Mouse (Mus musculus) erythroblast, adult 5-6 weeks (primary cell): ENCODE results near the gene Slx1b. TPM values are rescaled to one million over a fixed set of nuclear protein-coding genes. Genes with fewer than 3 reads are reported as not detected.
"Not testable (repeated sequence)": the region's sequence is repeated elsewhere in the genome, so short reads cannot be mapped to it uniquely, and the experiment has no call there.

ENCODE experiments used
- ATAC-seq: replicated peaks from 2 replicates; pipeline ENCODE4 v1.8.0; 2016; ENCODE audit warnings: moderate number of reproducible peaks, mild to moderate bottlenecking, moderate TSS enrichment, inconsistent platforms; ENCODE audit not compliant: poor library complexity, low FRiP score, severe bottlenecking
- total RNA-seq, 2 experiments: library from RNA; stranded (forward) in 1 of 2; stranded (reverse) in 1 of 2; fragments of 150-400 nt in 1 of 2; fragments of 200-764, 138-1000 nt in 1 of 2; gene quantifications; 2 replicates each; pipeline versions ENCODE4 v1.2.3 to v1.2.4; 2015 to 2017; ENCODE audit warnings: low replicate concordance in 2 of 2

Gene Slx1b
- total RNA-seq (2015; ENCODE audit: low replicate concordance) (0.19 and 1.9 TPM in 2 replicates), total RNA-seq (2017; ENCODE audit: low replicate concordance) (0.42 and 1.4 TPM in 2 replicates)

DNA sequence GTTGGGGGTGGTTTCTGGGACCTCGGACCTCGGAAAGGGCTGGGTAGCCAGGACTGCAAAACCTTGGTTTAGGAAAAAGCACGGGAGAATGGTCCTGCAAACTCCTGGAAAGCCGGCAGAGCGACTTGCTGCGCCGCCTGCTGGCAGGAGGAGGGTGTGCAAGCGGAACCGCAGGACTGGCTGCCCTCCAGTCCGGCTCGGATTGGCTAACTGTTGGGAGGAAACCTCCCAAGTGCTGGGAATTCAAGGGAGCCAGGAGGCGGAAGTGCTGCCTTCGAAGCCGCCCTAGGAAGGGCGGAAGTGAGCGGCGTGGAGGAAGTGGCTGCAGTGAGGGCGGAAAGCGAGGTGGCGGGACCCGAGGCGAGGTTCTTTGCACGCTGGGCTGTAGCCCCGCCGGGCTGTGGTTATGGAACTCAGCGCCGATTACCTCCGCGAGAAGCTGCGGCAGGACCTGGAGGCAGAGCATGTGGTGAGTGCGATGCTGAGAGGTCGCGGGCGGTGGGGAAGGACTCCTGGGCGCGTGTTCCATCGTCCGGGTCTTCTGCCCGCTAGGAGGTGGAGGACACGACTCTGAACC, at the start of gene Slx1b:
Gene Slx1b, minus strand, starts transcription at position 154 of the 577 bp plus-strand sequence.
- ATAC-seq: peak; percentile 92

- ATAC-seq: no peak
These were observed 46.4 kb upstream of the Slx1b start for GRCm38 (mm10) chr7:126741964-126742482.

DNA sequence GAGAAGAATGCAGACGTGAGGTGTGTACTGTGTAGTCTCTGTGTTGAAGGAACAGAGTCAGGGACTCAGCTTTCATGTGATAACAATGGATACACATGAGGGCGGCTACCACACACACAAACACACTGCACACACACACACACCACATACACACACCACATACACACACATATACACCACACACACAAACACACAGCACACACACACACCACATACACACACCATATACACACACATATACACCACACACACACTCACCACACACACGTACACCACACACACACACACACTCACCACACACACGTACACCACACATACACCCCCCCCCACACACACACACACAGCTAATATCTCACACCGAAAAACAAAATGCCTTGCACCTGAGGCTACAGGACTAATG, 45.9 kb upstream of the Slx1b start:
- no peak for ATAC-seq

- no peak for ATAC-seq
These were observed 45.4 kb upstream of the Slx1b start for GRCm38 (mm10) chr7:126740977-126741376.

- ATAC-seq: no peak
These were observed 44.6 kb upstream of the Slx1b start for GRCm38 (mm10) chr7:126740132-126740735.

- ATAC-seq: no peak
These were observed 44.0 kb upstream of the Slx1b start for GRCm38 (mm10) chr7:126739551-126739950.

DNA sequence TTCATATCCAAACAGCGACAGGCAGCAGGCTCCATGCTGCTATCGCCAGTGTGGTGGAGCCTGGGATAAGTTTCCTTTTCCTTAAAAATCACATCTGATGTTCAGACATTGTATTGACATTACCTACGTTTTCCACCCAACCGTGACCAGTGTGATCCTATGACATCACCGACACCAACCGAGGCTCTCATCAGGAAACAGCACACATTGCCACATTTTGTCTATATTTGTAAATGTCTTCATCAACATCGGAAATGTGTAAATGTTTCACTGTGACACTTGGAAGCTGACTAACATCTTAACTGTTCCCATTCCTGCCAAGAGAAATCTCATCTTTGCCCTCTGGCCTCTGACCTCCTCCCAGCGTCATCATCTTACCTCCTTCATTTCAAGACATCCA, 40.5 kb upstream of the Slx1b start:
- no peak for ATAC-seq

GRCm38 (mm10) chr7:126730256-126730789, 34.7 kb upstream of the Slx1b start:
- not testable (repeated sequence) for ATAC-seq

DNA sequence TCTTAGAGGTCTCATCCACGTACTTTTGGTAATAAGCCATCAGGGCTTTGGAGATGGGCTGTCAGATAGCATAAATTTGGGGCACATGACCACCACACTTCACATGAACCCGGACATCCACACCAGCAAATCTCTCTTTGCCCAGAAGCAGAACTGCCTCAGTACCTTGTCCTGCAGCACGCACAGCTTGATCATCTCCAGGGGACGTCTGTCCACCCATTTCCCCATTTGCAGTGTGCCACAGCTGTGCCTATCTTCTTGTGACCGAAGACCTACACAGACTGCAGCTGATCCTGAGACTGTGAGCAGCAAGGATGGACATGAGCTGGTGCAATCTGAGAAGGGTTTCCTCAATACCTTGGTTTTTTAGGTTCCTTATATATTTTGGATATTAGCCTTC, 30.1 kb upstream of the Slx1b start:
- no peak for ATAC-seq

GRCm38 (mm10) chr7:126725077-126725476, 29.5 kb upstream of the Slx1b start:
- ATAC-seq: no peak

- no peak for ATAC-seq
These were observed 26.1 kb upstream of the Slx1b start for GRCm38 (mm10) chr7:126721635-126722034.

DNA sequence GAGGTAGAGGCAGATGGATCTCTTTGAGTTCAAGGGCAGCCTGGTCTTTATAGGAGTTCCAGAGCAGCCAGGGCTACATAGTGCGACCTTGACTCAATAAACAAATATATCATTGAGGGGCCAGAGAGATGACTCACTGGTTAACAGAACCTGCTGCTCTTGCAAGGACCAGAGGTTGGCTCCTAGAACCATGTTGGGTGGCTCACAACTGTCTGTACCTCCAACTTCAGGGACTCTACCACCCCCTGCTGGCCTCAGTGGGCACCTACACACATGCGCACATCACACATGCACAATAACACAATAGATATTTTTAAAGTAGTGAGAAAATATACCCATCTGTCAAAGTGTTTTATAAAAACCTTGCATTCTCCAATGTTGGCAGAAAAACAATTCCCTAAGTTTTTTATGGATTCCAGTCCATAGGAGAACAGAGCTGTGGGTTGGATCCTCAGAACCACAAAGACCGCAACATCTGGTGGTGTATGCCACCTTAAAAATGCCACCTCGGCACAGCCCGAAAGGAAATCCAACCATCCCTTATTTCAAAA, 23.3 kb upstream of the Slx1b start:
- ATAC-seq: peak; percentile 69; the same call in 1 of the 2 replicates

DNA sequence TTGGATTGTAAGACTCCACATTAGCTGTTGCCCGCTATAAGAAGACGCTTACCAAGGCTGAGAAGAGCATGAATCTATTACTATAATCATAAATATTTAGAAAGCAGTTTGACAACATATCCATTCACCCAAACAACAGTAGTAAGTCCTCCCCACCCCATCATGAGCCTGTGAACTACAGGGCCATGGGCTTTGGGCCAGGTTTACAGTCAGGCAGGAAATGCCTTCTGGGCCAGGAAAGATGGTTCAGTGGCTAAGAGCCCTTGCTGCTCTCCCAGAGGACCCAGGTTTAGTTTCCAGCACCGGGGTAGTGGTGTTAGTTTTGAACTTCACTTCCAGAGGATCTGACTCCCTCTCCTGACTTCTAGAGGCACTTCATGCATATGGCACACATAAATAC, 22.0 kb upstream of the Slx1b start:
- no peak for ATAC-seq

- ATAC-seq: no peak
These were observed 20.1 kb upstream of the Slx1b start for GRCm38 (mm10) chr7:126715679-126716078.

DNA sequence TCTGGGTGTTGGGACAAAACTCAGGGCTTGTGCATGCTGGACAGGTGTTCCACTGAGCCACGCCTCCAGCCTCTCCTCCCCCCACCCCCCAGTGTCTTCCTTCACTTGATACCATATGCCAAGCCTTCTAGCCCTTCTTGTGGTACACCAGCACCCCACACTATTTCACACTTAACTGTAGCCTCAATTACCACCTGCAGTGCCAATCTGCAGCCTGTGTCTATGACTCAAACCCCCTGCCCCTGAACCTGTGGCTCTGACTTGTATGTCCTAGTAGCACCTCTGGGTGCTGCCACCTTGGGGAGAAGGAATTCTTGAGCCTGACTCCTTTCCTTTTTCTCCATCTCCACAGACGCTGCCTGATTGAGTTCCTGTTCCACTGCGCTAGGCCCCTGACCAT, 16.3 kb upstream of the Slx1b start:
- ATAC-seq: no peak

- ATAC-seq: no peak
These were observed 14.7 kb upstream of the Slx1b start for GRCm38 (mm10) chr7:126710266-126710665.

DNA sequence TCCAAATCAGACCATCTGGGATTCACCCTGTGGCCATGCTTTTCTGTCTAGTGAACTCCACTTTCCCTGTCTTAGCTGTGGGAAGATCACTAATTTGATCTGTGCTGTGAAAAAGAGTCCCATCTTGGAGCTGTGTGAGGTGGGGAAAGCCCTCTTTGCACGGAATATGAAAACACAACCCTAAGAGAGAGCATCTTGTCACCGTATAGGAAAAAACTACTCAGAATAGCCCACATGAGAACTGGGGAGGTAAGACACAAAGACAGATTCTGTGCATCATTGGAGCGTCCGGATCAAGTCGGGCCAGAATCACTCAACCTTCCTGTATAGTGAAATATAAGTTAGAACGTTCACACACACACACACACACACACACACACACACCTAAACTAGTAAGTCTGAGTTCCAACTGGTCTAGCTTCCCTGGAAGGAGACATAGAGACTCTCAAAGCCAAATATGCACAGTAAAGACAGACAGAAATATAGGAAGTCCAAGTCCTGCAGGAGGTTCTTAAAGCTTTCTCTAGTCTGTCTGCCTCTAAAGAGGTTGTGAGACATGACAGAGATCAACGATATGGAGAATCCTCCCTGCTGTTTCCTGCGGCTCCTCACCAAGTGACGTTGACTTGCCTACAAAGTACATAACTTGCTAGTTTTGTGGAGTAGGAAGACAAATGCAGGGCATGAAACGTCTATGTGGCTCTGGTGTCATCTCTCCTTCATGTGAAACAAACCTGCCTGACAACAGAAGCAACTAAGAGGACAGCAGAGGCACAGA, 12.8 kb upstream of the Slx1b start:
- no peak for ATAC-seq

- no peak for ATAC-seq
These were observed 12.0 kb upstream of the Slx1b start, which contains the start of gene Coro1a for GRCm38 (mm10) chr7:126707442-126708174. Gene Coro1a, minus strand, starts transcription at chr7:126707787.
